In genomic region chr3:153432053-153432816, GRCm38 (mm10) we compare ENCODE assay signal across 17 mouse cellular contexts.
DNase-seq lines count a peak whose midpoint lies in the region; ATAC-seq lines count a peak whose summit lies in the region.
"Had no signal": no experiment of that assay in that cellular context is flagged by ENCODE, and none has a peak within 500 bp of the region (broad histone marks: within the 10 kb centered on the region; RNA-seq: fewer than 3 reads in every experiment).

No protein-coding gene starts in this region.

- H3K9ac ChIP-seq in forebrain, embryonic 13.5 days: no peak overlapping the region
- no peak overlapping the region for H3K9ac ChIP-seq in forebrain, embryonic 12.5 days
- H3K9ac ChIP-seq in forebrain, embryonic 16.5 days (replicated peaks; ENCODE audit: low read depth, low read length): no peak overlapping the region
- H3K9ac ChIP-seq: liver, embryonic 15.5 days; neural tube, embryonic 13.5 days had no signal

- peak; percentile 27 for DNase-seq in layer of hippocampus, adult 9-11 months
- no peak for DNase-seq in layer of hippocampus, postnatal 36 days
- peak; percentile 13 to 23 for DNase-seq in cerebellum, postnatal 25 days
- DNase-seq: adrenal gland, postnatal 36 days; heart, postnatal 14 days; lung, postnatal 10 days; right cerebral cortex, postnatal 14 days had no signal

- H3K9me3 ChIP-seq in forebrain, embryonic 13.5 days (replicated peaks): no peaks in the 10 kb centered on the region
- H3K9me3 ChIP-seq in forebrain, embryonic 12.5 days: no peaks in the 10 kb centered on the region
- no peaks in the 10 kb centered on the region for H3K9me3 ChIP-seq in forebrain, embryonic 16.5 days (ENCODE audit: control insufficient read depth, low read length)
- H3K9me3 ChIP-seq: liver, embryonic 15.5 days; megakaryocyte, embryonic 14.5 days; neural tube, embryonic 13.5 days had no signal

- no peak overlapping the region for H3K4me2 ChIP-seq in forebrain, embryonic 13.5 days
- no peak overlapping the region for H3K4me2 ChIP-seq in forebrain, embryonic 12.5 days
- no peak overlapping the region for H3K4me2 ChIP-seq in forebrain, embryonic 16.5 days (ENCODE audit: low read length)
- H3K4me2 ChIP-seq: heart, embryonic 11.5 days; liver, embryonic 15.5 days; neural tube, embryonic 13.5 days had no signal

- WGBS in forebrain, embryonic 13.5 days: 71% methylated on average over 6 of the region's 6 CpGs
- 82% methylated on average over 6 of the region's 6 CpGs for WGBS in forebrain, embryonic 12.5 days
- 59% methylated on average over 6 of the region's 6 CpGs for WGBS in forebrain, embryonic 16.5 days

- ATAC-seq in forebrain, embryonic 13.5 days: no peak
- ATAC-seq in forebrain, embryonic 12.5 days (ENCODE audit: low FRiP score): no peak
- peak; percentile 65 for ATAC-seq in forebrain, embryonic 16.5 days
- ATAC-seq in monocyte, adult 5-6 weeks (replicated peaks; ENCODE audit: insufficient number of reproducible peaks, low FRiP score, low TSS enrichment, poor library complexity, severe bottlenecking): no peak
- ATAC-seq: activated CD4-positive, CD25-positive, alpha-beta regulatory T cell, adult 4 months; Patski had no signal

- 0 out of 2 replicates have a peak overlapping the region, but pooled peaks have one; percentile 7 for H3K27ac ChIP-seq in forebrain, embryonic 13.5 days
- H3K27ac ChIP-seq in forebrain, embryonic 12.5 days: no peak overlapping the region
- H3K27ac ChIP-seq in forebrain, embryonic 16.5 days (ENCODE audit: low read length): 0 out of 2 replicates have a peak overlapping the region, but pooled peaks have one; percentile 19
- H3K27ac ChIP-seq: liver, embryonic 15.5 days had no signal

- no peaks in the 10 kb centered on the region for H3K36me3 ChIP-seq in forebrain, embryonic 13.5 days (ENCODE audit: poor library complexity, severe bottlenecking)
- no peaks in the 10 kb centered on the region for H3K36me3 ChIP-seq in forebrain, embryonic 12.5 days (replicated peaks)
- no peaks in the 10 kb centered on the region for H3K36me3 ChIP-seq in forebrain, embryonic 16.5 days (ENCODE audit: control insufficient read depth, insufficient read depth)
- H3K36me3 ChIP-seq: liver, embryonic 15.5 days; neural tube, embryonic 13.5 days had no signal

- no peak overlapping the region for H3K4me3 ChIP-seq in forebrain, embryonic 13.5 days
- no peak overlapping the region for H3K4me3 ChIP-seq in forebrain, embryonic 12.5 days (replicated peaks)
- H3K4me3 ChIP-seq in forebrain, embryonic 16.5 days (replicated peaks; ENCODE audit: low read length): no peak overlapping the region
- H3K4me3 ChIP-seq: liver, embryonic 15.5 days; megakaryocyte, embryonic 14.5 days; neural tube, embryonic 13.5 days had no signal

- no peaks in the 10 kb centered on the region for H3K27me3 ChIP-seq in forebrain, embryonic 13.5 days
- no peaks in the 10 kb centered on the region for H3K27me3 ChIP-seq in forebrain, embryonic 12.5 days
- H3K27me3 ChIP-seq in forebrain, embryonic 16.5 days (replicated peaks; ENCODE audit: control insufficient read depth, insufficient read depth, low read length): no peaks in the 10 kb centered on the region
- H3K27me3 ChIP-seq: liver, embryonic 15.5 days; megakaryocyte, embryonic 14.5 days; neural tube, embryonic 13.5 days; Patski had no signal

- H3K4me1 ChIP-seq in forebrain, embryonic 13.5 days: peaks cover 27% of the 10 kb centered on the region
- peaks cover 19% of the 10 kb centered on the region for H3K4me1 ChIP-seq in forebrain, embryonic 12.5 days
- H3K4me1 ChIP-seq in forebrain, embryonic 16.5 days (replicated peaks; ENCODE audit: control insufficient read depth, insufficient read depth, low read length): peaks cover 15% of the 10 kb centered on the region
- H3K4me1 ChIP-seq: megakaryocyte, embryonic 14.5 days had no signal

Comparison
In these comparisons a context has a peak if more than half of its experiments do, and no peak if none do; other contexts are left out.
1. DNase-seq: peak in layer of hippocampus, adult 9-11 months (single experiment) and cerebellum, postnatal 25 days (2 of 2); none in layer of hippocampus, postnatal 36 days (0 of 2).